ENCODE assay signal across 22 mouse cellular contexts in genomic region chr15:97868985-97869384, GRCm38 (mm10). TPM values are rescaled to one million over a fixed set of nuclear protein-coding genes. Genes with fewer than 3 reads are reported as not detected.
A peak's percentile ranks its signal among the peaks of the same experiment; 100 is the strongest.
DNase-seq lines count a peak whose midpoint lies in the region; ATAC-seq and TF ChIP-seq lines count a peak whose summit lies in the region.
"Had no signal": no experiment of that assay in that cellular context is flagged by ENCODE, and none has a peak within 500 bp of the region (broad histone marks: within the 10 kb centered on the region; RNA-seq: fewer than 3 reads in every experiment).

No protein-coding gene starts in this region.

- no peak overlapping the region for H3K4me2 ChIP-seq in lung, postnatal 0 days (replicated peaks; ENCODE audit: low read depth, low read length)
- H3K4me2 ChIP-seq: embryonic facial prominence, embryonic 12.5 days; embryonic facial prominence, embryonic 15.5 days; heart, embryonic 11.5 days; hindbrain, embryonic 12.5 days; hindbrain, embryonic 15.5 days had no signal

- no peak for TF ChIP-seq EP300 in lung, postnatal 0 days (IDR thresholded peaks at IDR 0.05)

- H3K4me1 ChIP-seq in lung, postnatal 0 days (ENCODE audit: insufficient read depth, low read depth, low read length): no peaks in the 10 kb centered on the region
- H3K4me1 ChIP-seq: embryonic facial prominence, embryonic 12.5 days; embryonic facial prominence, embryonic 15.5 days; hindbrain, embryonic 15.5 days had no signal

- H3K27me3 ChIP-seq in lung, postnatal 0 days (replicated peaks; ENCODE audit: insufficient read depth, low read length): no peaks in the 10 kb centered on the region
- H3K27me3 ChIP-seq: embryonic facial prominence, embryonic 12.5 days; embryonic facial prominence, embryonic 15.5 days; hindbrain, embryonic 12.5 days; hindbrain, embryonic 15.5 days had no signal

- no peak overlapping the region for H3K4me3 ChIP-seq in lung, postnatal 0 days (ENCODE audit: low read depth, low read length)
- H3K4me3 ChIP-seq: embryonic facial prominence, embryonic 12.5 days; embryonic facial prominence, embryonic 15.5 days; hindbrain, embryonic 12.5 days; hindbrain, embryonic 15.5 days had no signal

- H3K27ac ChIP-seq in lung, postnatal 0 days (ENCODE audit: low read length): no peak overlapping the region
- H3K27ac ChIP-seq: embryonic facial prominence, embryonic 12.5 days; embryonic facial prominence, embryonic 15.5 days; hindbrain, embryonic 12.5 days; hindbrain, embryonic 15.5 days had no signal

- H3K9ac ChIP-seq in lung, postnatal 0 days (replicated peaks; ENCODE audit: low read depth): no peak overlapping the region
- H3K9ac ChIP-seq: embryonic facial prominence, embryonic 12.5 days; embryonic facial prominence, embryonic 15.5 days; forebrain, postnatal 0 days; hindbrain, embryonic 12.5 days; hindbrain, embryonic 15.5 days had no signal

- 88% methylated on average over 6 of the region's 6 CpGs for WGBS in lung, postnatal 0 days

- DNase-seq in frontal cortex, postnatal 36 days (ENCODE audit: low spot score in 2 of 2): no peak
- peak; percentile 16 for DNase-seq in ZHBTc4 (ENCODE audit: low read depth, low spot score)
- no peak for DNase-seq in adrenal gland, adult 8-10 months
- DNase-seq in lung, postnatal 0 days (ENCODE audit: low spot score): no peak
- DNase-seq: adrenal gland, postnatal 14 days; cerebellum, adult 11-12 months; cerebellum, adult 8-10 months; cerebellum, postnatal 10 days; forebrain, postnatal 0 days; gastrocnemius, postnatal 10 days; gastrocnemius, postnatal 36 days; heart, adult 11 months; kidney, adult 18-20 months had no signal

- TF ChIP-seq CTCF in lung, postnatal 0 days (IDR thresholded peaks at IDR 0.05): no peak

- no peaks in the 10 kb centered on the region for H3K9me3 ChIP-seq in lung, postnatal 0 days (ENCODE audit: low read length)
- H3K9me3 ChIP-seq: embryonic facial prominence, embryonic 12.5 days; embryonic facial prominence, embryonic 15.5 days; hindbrain, embryonic 15.5 days had no signal

- ATAC-seq in frontal cortex, adult (ENCODE audit: low TSS enrichment): 0 out of 2 replicates have a peak, but pooled peaks have one; percentile 23
- peak; percentile 64 for ATAC-seq in megakaryocyte, adult 5-6 weeks (ENCODE audit: poor library complexity, severe bottlenecking)
- no peak for ATAC-seq in lung, postnatal 0 days
- ATAC-seq: activated CD4-positive, CD25-positive, alpha-beta regulatory T cell, adult 4 months; forebrain, embryonic 14.5 days; forebrain, postnatal 0 days had no signal

- H3K36me3 ChIP-seq in lung, postnatal 0 days (ENCODE audit: insufficient read depth, low read length): no peaks in the 10 kb centered on the region
- H3K36me3 ChIP-seq: embryonic facial prominence, embryonic 12.5 days; hindbrain, embryonic 12.5 days; hindbrain, embryonic 15.5 days had no signal

RNA-seq across cellular contexts. Expression of gene Hdac7, which starts 24.7 kb away (rescaled TPM):
- total RNA-seq in megakaryocyte, adult 5-6 weeks (2015): 15.6 and 17.2 TPM in 2 replicates
- 5.7 and 6.2 TPM in 2 replicates for total RNA-seq in megakaryocyte, adult 5-6 weeks (2017)
- 100 to 1,000 TPM in 2 of 4 experiments, 10 to 100 TPM in 2; 86.1 to 106 (median 96.2) TPM for total RNA-seq in adrenal gland, adult 8-10 months (2022)
- 43.2 and 52.1 TPM in 2 replicates for polyA plus RNA-seq in lung, postnatal 0 days (2015; fragmentation: Nextera tagmentation; extraction: Ambion mirVana)

RNA-seq across cellular contexts. Expression of gene Vdr, which starts 41.4 kb away (rescaled TPM):
- total RNA-seq in megakaryocyte, adult 5-6 weeks (2015): 2.1 and 4.1 TPM in 2 replicates
- 0.59 and 1.4 TPM in 2 replicates for total RNA-seq in megakaryocyte, adult 5-6 weeks (2017)
- 10 to 100 TPM in 2 of 4 experiments, 1 to 10 TPM in 2; 5.2 to 26.1 (median 16.0) TPM for total RNA-seq in adrenal gland, adult 8-10 months (2022)
- polyA plus RNA-seq in lung, postnatal 0 days (2015; fragmentation: Nextera tagmentation; extraction: Ambion mirVana): 2.6 TPM in 2 replicates

Comparison
In these comparisons a context has a peak if more than half of its experiments do, and no peak if none do; other contexts are left out.
1. RNA of gene Hdac7, which starts 24.7 kb away (total RNA-seq): 86.1 to 106 TPM in adrenal gland, adult 8-10 months; 5.7 to 17.2 TPM in megakaryocyte, adult 5-6 weeks; every median in the first group is over 4 times any median in the second.